In the genomic region with DNA sequence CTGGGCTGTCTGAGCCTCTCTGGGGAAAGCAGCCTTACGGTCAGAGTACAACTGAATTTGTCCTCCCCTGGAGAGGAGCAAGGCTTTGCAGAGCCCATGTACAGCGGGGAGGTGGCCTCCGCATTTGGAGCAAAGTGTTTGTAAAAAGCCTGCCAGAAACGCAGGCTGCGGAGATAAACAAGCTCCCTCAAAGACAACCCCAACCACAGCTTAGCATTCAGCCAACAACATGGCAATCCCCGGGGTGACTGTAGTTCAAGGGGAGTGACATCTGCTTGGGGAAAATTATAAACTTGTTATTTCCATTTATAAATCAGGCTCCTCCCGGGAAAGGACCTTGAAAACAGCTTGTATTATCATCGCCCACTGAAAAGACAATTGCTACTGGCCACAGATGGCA, we compare ENCODE assay signal across 8 mouse cellular contexts. TPM values are rescaled to one million over a fixed set of nuclear protein-coding genes. Genes with fewer than 3 reads are reported as not detected.
DNase-seq lines count a peak whose midpoint lies in the region; ATAC-seq lines count a peak whose summit lies in the region.

No protein-coding gene starts in this region.

- no peak overlapping the region for H3K4me3 ChIP-seq in hindbrain, embryonic 15.5 days
- no peak overlapping the region for H3K4me3 ChIP-seq in neural tube, embryonic 15.5 days (replicated peaks)

- no peaks in the 10 kb centered on the region for H3K36me3 ChIP-seq in hindbrain, embryonic 15.5 days
- H3K36me3 ChIP-seq in neural tube, embryonic 15.5 days = no peaks in the 10 kb centered on the region

- 0 out of 2 replicates have a peak overlapping the region, but pooled peaks have one; percentile 2 for H3K9ac ChIP-seq in hindbrain, embryonic 15.5 days
- no peak overlapping the region for H3K9ac ChIP-seq in neural tube, embryonic 15.5 days (replicated peaks)

- H3K4me2 ChIP-seq in hindbrain, embryonic 15.5 days = 0 out of 2 replicates have a peak overlapping the region, but pooled peaks have one; percentile 2
- no peak overlapping the region for H3K4me2 ChIP-seq in neural tube, embryonic 15.5 days

- 19% methylated on average over 8 of the region's 8 CpGs for WGBS in hindbrain, embryonic 15.5 days
- WGBS in neural tube, embryonic 15.5 days = 16% methylated on average over 8 of the region's 8 CpGs

- peaks cover 8% of the 10 kb centered on the region for H3K27me3 ChIP-seq in hindbrain, embryonic 15.5 days
- H3K27me3 ChIP-seq in neural tube, embryonic 15.5 days (replicated peaks) = peaks cover 20% of the 10 kb centered on the region

- no peaks in the 10 kb centered on the region for H3K9me3 ChIP-seq in hindbrain, embryonic 15.5 days
- H3K9me3 ChIP-seq in neural tube, embryonic 15.5 days (replicated peaks) = no peaks in the 10 kb centered on the region

- no peak for DNase-seq in frontal cortex, postnatal 14 days (ENCODE audit: low spot score in 2 of 2)
- peak; percentile 78 for DNase-seq in ovary, adult 18-20 months (ENCODE audit: low spot score)
- DNase-seq in ovary, postnatal 14 days (ENCODE audit: low spot score) = no peak
- no peak for DNase-seq in adrenal gland, adult (ENCODE audit: inconsistent age in 2 of 2, low spot score in 1 of 2)
- DNase-seq in right cerebral cortex, adult 18-20 months = no peak

- peak; percentile 32; the same call in 1 of the 2 replicates for ATAC-seq in frontal cortex, adult (ENCODE audit: low TSS enrichment)
- no peak for ATAC-seq in hindbrain, embryonic 15.5 days (ENCODE audit: low FRiP score, low read depth)
- no peak for ATAC-seq in neural tube, embryonic 15.5 days (ENCODE audit: low FRiP score)

- peak overlapping the region; percentile 56; the same call in 1 of the 2 replicates for H3K27ac ChIP-seq in hindbrain, embryonic 15.5 days (replicated peaks)
- peak overlapping the region; percentile 65 for H3K27ac ChIP-seq in neural tube, embryonic 15.5 days (replicated peaks)

- H3K4me1 ChIP-seq in hindbrain, embryonic 15.5 days (replicated peaks) = peaks cover 49% of the 10 kb centered on the region
- H3K4me1 ChIP-seq in neural tube, embryonic 15.5 days = peaks cover 57% of the 10 kb centered on the region

RNA-seq across cellular contexts. Expression of a gene that starts 49.1 kb away (rescaled TPM):
- 0.51 and 0.69 TPM in 2 replicates for polyA plus RNA-seq in hindbrain, embryonic 15.5 days (2015; fragmentation: Nextera tagmentation; extraction: Ambion mirVana)
- 0.70 and 7.6 TPM in 2 replicates for polyA plus RNA-seq in neural tube, embryonic 15.5 days (2015; fragmentation: Nextera tagmentation; extraction: Ambion mirVana)
